Mouse (Mus musculus): ENCODE results near the gene Cdk20. TPM values are rescaled to one million over a fixed set of nuclear protein-coding genes. Genes with fewer than 3 reads are reported as not detected.
"Not testable (repeated sequence)": the region's sequence is repeated elsewhere in the genome, so short reads cannot be mapped to it uniquely, and the experiment has no call there.

Gene Cdk20
- polyA plus RNA-seq, 1 experiment: 11.6 TPM

DNA sequence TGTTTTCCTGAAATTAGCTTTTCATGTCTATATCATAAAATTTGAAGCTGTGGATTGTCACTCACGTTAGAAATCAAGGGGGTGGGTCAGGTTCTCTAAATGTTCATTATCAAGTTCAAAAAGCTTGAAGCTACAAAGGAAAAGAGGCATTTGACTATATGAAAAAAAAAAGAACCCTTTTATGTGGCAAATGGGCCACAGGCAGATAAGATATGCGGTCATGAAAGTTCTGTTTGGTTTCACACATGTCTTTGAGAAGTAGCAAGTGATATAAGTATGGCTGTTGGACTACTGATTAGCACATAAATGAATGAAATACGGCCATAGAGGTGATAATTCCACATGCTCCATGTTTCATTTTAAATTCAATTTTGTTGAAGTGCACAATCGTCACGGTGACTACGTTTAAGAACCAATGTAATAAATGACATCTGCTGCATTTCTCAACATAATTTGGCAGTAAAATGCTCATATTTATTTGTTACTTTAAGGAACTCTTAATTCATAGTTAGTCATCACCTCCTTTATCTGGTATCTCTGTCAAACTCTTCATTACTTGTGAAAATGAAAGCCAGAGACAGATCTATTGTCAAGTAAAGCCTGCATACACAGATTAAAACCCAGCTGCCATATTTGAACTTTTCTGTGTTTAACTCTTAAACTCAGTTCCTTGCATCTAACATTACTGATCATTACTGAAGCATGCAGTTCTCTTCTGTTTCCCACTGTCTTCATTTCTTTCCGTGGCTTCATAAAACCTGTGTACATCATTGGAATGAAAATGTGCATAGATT, 18.1 kb downstream of the Cdk20 start:
- no peak for DNase-seq (ENCODE audit: low read depth in 1 of 2, low spot score in 2 of 2)

DNA sequence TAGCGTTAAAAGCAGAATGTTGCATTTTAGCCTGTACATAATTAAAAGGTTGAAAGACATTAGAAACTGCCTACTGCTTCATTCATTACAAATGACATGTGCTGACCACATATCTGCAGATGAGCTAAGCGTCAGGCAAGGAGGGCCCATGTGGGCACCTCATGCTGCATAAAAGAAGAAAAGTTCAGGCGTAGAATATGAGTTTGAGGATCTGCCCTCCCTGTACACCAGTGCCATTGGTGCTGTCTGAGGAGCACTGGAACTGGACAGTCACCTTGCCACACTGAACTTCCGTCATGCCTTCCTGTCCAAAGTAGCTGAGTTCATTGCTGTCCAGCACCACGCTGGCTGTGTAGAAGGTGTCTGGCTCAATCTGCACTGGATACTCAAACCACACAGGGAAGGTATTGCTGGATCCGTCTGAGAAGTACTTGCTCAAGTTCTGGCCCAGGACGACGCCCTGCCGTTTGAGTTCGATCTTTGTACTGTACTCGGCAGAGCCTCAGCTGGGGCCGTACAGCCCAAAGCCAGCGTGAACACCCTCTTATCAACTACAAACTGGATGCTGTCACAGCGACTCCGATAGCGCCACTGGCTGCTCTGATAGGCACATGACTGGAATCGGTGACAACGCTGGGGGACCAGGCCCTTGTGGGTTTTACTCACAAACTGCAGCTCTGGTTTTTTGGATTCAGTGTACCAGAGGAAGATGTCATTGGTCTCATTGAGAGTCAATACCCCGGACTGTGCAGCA, 25.3 kb downstream of the Cdk20 start:
- H3K27me3 ChIP-seq (ENCODE audit: control insufficient read depth, insufficient read depth, low read length); H3K4me3 ChIP-seq (ENCODE audit: extremely low read depth, insufficient read depth, insufficient read length); H3K27ac ChIP-seq (ENCODE audit: insufficient read depth, low read length); H3K36me3 ChIP-seq (ENCODE audit: control insufficient read depth, insufficient read depth, low read length); DNase-seq (ENCODE audit: low read depth in 1 of 2, low spot score in 2 of 2); H3K4me1 ChIP-seq (ENCODE audit: control insufficient read depth, insufficient read depth, insufficient read length): not testable (repeated sequence)
- WGBS: 90% methylated on average over 19 of the region's 19 CpGs

More for the DNA sequence above, 18.1 kb downstream of the Cdk20 start:
- Histone ChIP-seq H3K27ac (ENCODE audit: insufficient read depth, low read length) (no peak overlapping the region), H3K36me3 (ENCODE audit: control insufficient read depth, insufficient read depth, low read length) (no peaks in the 10 kb centered on the region), H3K4me1 (ENCODE audit: control insufficient read depth, insufficient read depth, insufficient read length) (no peaks in the 10 kb centered on the region), H3K4me3 (ENCODE audit: extremely low read depth, insufficient read depth, insufficient read length) (no peak overlapping the region), H3K27me3 (ENCODE audit: control insufficient read depth, insufficient read depth, low read length) (no peaks in the 10 kb centered on the region)
- WGBS: 64% methylated on average over 7 of the region's 7 CpGs
- TF ChIP-seq POLR2A (IDR thresholded peaks at IDR 0.05; ENCODE audit: low read depth, low read length) (no peak), CTCF (IDR thresholded peaks at IDR 0.05; ENCODE audit: extremely low read depth, insufficient read depth, insufficient read length, insufficient replicate concordance) (no peak)

DNA sequence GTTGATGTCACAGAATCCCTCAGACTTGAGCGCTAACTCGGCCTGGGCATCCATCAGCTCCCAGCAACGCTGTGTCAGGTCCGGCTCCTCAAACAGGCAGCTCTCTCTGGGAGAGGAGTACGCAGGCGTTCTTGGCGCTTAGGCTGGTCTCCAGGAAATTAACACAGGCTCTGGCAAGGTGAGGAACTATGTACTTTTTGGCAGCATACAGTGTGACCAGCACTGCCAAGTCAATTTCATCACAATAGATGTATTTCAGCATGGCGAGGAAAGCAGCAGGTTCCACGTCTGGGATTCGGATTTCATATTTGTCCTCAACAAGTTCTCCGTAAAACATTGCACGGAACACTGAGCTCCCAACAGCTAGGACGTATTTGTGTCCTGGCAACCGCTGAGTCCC, 26.1 kb downstream of the Cdk20 start:
- whole genome bisulfite sequencing: 93% methylated on average over 14 of the region's 14 CpGs
- H3K4me1 ChIP-seq (ENCODE audit: control insufficient read depth, insufficient read depth, insufficient read length): no peaks in the 10 kb centered on the region

GRCm38 (mm10) chr13:64462581-64462980, 30.5 kb downstream of the Cdk20 start:
- 89% methylated on average over 2 of the region's 2 CpGs for WGBS
- no peak for DNase-seq (ENCODE audit: low read depth in 1 of 2, low spot score in 2 of 2)
- TF ChIP-seq POLR2A (IDR thresholded peaks at IDR 0.05; ENCODE audit: low read depth, low read length) (no peak), CTCF (IDR thresholded peaks at IDR 0.05; ENCODE audit: extremely low read depth, insufficient read depth, insufficient read length, insufficient replicate concordance) (no peak)

More for the DNA sequence above, 26.1 kb downstream of the Cdk20 start:
- TF ChIP-seq CTCF (IDR thresholded peaks at IDR 0.05; ENCODE audit: extremely low read depth, insufficient read depth, insufficient read length, insufficient replicate concordance): no peak
- TF ChIP-seq POLR2A (IDR thresholded peaks at IDR 0.05; ENCODE audit: low read depth, low read length): no peak
- Histone ChIP-seq H3K27me3 (ENCODE audit: control insufficient read depth, insufficient read depth, low read length) (no peaks in the 10 kb centered on the region), H3K4me3 (ENCODE audit: extremely low read depth, insufficient read depth, insufficient read length) (no peak overlapping the region), H3K27ac (ENCODE audit: insufficient read depth, low read length) (no peak overlapping the region), H3K36me3 (ENCODE audit: control insufficient read depth, insufficient read depth, low read length) (no peaks in the 10 kb centered on the region)
- no peak for DNase-seq (ENCODE audit: low read depth in 1 of 2, low spot score in 2 of 2)

DNA sequence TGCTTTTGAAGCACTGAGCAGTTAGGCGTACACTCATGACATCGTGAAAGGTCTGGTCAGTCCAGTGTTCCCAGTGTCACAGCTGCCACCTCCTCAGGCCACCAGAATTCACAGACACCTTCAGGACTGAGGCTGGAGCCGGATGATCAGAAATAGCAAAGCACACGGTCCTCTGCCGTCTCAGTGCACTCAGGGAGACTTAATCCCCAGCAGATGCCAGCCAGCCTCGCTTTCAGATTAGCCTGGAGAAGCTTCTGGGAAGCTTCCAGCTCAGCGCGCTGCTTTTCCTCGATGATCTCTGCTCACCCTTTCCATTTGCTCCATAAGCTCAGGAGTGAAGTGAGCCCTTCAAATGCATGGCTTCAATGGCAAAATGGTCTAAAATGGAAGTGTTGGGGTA, 33.1 kb downstream of the Cdk20 start:
- H3K27ac ChIP-seq (ENCODE audit: insufficient read depth, low read length): no peak overlapping the region
- no peaks in the 10 kb centered on the region for H3K36me3 ChIP-seq (ENCODE audit: control insufficient read depth, insufficient read depth, low read length)
- no peak for TF ChIP-seq CTCF (IDR thresholded peaks at IDR 0.05; ENCODE audit: extremely low read depth, insufficient read depth, insufficient read length, insufficient replicate concordance)
- TF ChIP-seq POLR2A (IDR thresholded peaks at IDR 0.05; ENCODE audit: low read depth, low read length): no peak
- 77% methylated on average over 9 of the region's 9 CpGs for WGBS
- H3K4me3 ChIP-seq (ENCODE audit: extremely low read depth, insufficient read depth, insufficient read length): no peak overlapping the region
- no peaks in the 10 kb centered on the region for H3K27me3 ChIP-seq (ENCODE audit: control insufficient read depth, insufficient read depth, low read length)
- H3K4me1 ChIP-seq (ENCODE audit: control insufficient read depth, insufficient read depth, insufficient read length): no peaks in the 10 kb centered on the region
- DNase-seq (ENCODE audit: low read depth in 1 of 2, low spot score in 2 of 2): no peak

More at GRCm38 (mm10) chr13:64462581-64462980, 30.5 kb downstream of the Cdk20 start:
- no peaks in the 10 kb centered on the region for H3K4me1 ChIP-seq (ENCODE audit: control insufficient read depth, insufficient read depth, insufficient read length)
- H3K36me3 ChIP-seq (ENCODE audit: control insufficient read depth, insufficient read depth, low read length): no peaks in the 10 kb centered on the region
- no peaks in the 10 kb centered on the region for H3K27me3 ChIP-seq (ENCODE audit: control insufficient read depth, insufficient read depth, low read length)
- no peak overlapping the region for H3K27ac ChIP-seq (ENCODE audit: insufficient read depth, low read length)
- H3K4me3 ChIP-seq (ENCODE audit: extremely low read depth, insufficient read depth, insufficient read length): no peak overlapping the region

DNA sequence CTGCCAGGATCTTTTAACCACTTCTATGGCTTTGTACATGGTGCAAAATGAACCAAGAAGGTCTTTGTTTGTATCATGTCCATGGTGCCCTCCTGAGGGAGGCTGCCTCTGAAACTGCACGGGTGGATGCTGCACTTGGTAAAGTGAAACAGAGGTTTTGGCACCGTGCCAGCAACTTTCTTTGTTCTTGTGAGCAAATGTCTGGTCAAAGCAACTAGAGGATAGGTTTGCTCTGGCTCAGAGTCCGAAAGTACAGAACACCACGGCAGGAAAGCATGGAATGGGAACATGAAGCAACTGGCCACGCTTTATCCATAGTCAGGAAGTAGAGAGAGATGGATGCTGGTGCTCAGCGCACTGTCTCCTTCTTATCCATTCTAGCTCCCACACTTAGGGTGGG, 35.8 kb downstream of the Cdk20 start:
- no peak for TF ChIP-seq POLR2A (IDR thresholded peaks at IDR 0.05; ENCODE audit: low read depth, low read length)
- TF ChIP-seq CTCF (IDR thresholded peaks at IDR 0.05; ENCODE audit: extremely low read depth, insufficient read depth, insufficient read length, insufficient replicate concordance): no peak
- Histone ChIP-seq H3K27me3 (ENCODE audit: control insufficient read depth, insufficient read depth, low read length) (no peaks in the 10 kb centered on the region), H3K4me1 (ENCODE audit: control insufficient read depth, insufficient read depth, insufficient read length) (no peaks in the 10 kb centered on the region)

DNA sequence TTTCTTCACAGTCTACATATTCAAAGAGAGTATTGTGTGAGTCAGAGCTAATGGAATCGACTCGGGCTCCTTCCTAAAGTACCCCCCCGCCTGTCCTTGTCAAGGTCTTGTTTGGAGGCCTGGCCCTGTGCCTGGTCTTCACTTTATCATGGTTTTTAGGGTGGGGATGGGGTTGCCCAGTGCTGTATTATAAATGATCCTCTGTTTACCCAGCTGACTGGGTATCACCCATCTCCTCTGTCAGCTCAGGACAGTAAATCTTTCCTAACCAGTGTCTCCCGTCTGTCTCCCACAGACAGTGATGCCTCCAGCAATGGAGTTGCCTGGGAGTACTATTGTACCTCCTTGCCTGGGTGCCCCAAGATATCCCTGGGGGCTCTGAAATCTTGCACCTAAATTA, 45.9 kb downstream of the Cdk20 start:
- no peak for TF ChIP-seq CTCF (IDR thresholded peaks at IDR 0.05; ENCODE audit: extremely low read depth, insufficient read depth, insufficient read length, insufficient replicate concordance)
- no peak for TF ChIP-seq POLR2A (IDR thresholded peaks at IDR 0.05; ENCODE audit: low read depth, low read length)
- H3K4me1 ChIP-seq (ENCODE audit: control insufficient read depth, insufficient read depth, insufficient read length): no peaks in the 10 kb centered on the region
- H3K27me3 ChIP-seq (ENCODE audit: control insufficient read depth, insufficient read depth, low read length): no peaks in the 10 kb centered on the region; the same call in 1 of the 2 replicates
- no peak for DNase-seq (ENCODE audit: low read depth in 1 of 2, low spot score in 2 of 2)
- no peaks in the 10 kb centered on the region for H3K36me3 ChIP-seq (ENCODE audit: control insufficient read depth, insufficient read depth, low read length)
- H3K4me3 ChIP-seq (ENCODE audit: extremely low read depth, insufficient read depth, insufficient read length): no peak overlapping the region
- H3K27ac ChIP-seq (ENCODE audit: insufficient read depth, low read length): no peak overlapping the region
- WGBS: 86% methylated on average over 4 of the region's 4 CpGs

More for the DNA sequence above, 35.8 kb downstream of the Cdk20 start:
- DNase-seq (ENCODE audit: low read depth in 1 of 2, low spot score in 2 of 2): no peak
- WGBS: 66% methylated on average over 6 of the region's 6 CpGs
- H3K4me3 ChIP-seq (ENCODE audit: extremely low read depth, insufficient read depth, insufficient read length): no peak overlapping the region
- H3K36me3 ChIP-seq (ENCODE audit: control insufficient read depth, insufficient read depth, low read length): no peaks in the 10 kb centered on the region
- H3K27ac ChIP-seq (ENCODE audit: insufficient read depth, low read length): no peak overlapping the region

All from spleen, adult 2 months (tissue).